Mouse (Mus musculus) testis, postnatal 14 days (tissue): ENCODE measurements around the gene Rab9.
"Not testable (repeated sequence)": the region's sequence is repeated elsewhere in the genome, so short reads cannot be mapped to it uniquely, and the experiment has no call there.

ENCODE experiments used
- DNase-seq: peaks from one replicate; pipeline ENCODE4 v3.0.0; 2021; ENCODE audit warnings: low spot score

The Rab9 gene

DNA sequence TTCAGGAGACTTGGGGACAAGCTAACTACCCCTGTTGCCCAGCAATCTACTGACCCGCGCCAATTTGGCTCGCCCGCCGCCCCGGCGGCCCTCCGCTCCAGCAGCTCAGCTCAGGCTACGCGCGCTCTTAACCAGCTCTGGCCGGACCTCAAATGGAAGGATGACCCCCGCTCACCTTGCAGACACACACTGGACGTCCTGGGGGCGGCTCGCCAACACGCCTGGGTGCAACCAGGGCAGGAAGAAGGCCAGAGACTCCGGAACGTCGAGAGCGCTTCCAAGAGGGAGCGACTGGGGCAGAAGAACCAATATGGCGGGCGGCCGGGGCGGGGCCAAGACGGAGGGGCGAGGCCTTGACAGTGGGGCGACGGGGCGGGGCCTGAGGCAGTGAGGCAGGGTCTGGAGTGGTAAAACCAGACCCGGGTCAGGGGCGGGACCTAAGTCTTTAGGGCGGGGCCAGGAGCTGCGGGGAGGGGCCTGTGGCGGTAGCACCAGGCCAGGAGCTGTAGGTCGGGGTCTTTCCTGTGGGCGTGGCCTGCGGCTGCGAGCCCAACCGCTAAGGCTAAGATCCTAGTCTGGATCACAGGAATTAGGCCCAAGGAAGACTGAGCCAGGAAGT lies at the start of gene Rab9:
Rab9 (minus strand) TSS at position 503 of the 619 bp plus-strand sequence.
- DNase-seq, result peak; percentile 96

DNA sequence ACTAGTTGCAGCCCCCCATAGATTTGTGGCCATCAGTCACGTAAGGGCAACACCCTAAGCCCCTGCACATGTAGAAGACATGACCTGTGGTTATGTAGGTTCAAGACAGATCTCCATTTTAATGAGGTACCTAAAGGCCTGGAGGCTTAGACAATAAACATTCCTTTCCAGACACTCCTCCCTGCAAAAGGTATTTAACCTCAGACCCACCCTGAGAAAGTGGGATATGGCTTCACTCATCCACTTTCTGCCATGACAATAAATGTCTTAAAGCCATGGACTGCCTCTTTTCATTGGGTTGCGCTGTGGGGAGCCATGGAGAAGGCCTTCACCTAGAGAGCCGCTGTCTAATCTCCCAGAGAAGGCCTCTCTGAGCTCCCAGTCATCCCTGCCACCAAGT lies 48.5 kb upstream of the Rab9 start:
- DNase-seq, result no peak

DNA sequence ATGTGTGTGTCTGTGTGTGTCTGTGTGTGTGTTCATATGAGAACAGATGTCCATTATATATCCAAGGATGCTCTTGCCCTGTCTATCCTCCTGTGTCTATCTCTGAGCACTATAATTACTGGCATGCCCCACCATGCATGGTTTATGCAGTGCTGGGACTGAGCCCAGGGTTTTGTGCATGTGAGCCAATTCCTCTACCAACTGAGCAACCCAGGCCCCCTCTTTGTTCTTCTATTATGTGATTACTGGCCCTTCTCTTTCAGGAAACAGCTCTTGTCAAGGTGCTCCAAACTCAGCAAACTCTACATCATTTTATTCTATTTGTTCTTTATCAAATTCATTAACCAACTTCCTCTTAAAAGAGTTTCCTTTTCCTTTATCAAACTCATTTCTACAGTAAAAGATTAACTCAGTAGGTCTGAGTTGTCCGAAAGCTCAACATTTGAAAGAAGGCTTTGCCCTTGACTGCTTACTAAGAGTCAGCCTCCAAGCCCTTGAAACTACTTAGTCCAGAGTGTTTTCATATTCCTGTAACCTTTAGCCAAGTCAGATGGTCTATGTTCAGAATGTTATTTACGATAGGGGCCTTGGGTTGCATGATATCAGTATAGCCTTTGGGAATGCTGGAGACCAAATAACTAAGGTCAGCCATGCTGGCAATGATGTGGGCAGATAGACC lies 46.1 kb upstream of the Rab9 start:
- DNase-seq, result no peak

GRCm38 (mm10) chrX:166520782-166521181 lies 41.1 kb upstream of the Rab9 start:
- no peak for DNase-seq

GRCm38 (mm10) chrX:166518345-166518744 lies 38.7 kb upstream of the Rab9 start, which contains the start of gene Tceanc:
Gene Tceanc (minus strand): TSS chrX:166518567.
- no peak for DNase-seq

DNA sequence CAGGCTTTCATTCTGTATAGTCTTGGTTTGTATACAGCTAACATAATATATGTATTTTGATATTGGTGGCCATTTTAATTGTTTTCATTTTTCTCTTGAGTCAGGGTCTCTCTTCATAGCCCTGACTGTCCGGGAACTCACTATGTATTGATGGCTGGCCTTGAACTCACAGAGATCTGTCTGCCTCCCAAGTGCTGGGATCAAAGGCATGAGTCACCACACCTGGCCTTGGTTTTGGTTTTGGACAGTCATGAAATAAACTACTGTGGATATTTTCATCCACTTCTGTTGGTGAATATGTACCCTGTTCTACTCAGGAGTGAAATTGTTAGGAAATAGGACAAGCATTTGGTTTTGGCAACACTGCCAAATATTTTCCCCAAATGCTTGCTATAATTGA lies 37.0 kb upstream of the Rab9 start:
- DNase-seq, result no peak

DNA sequence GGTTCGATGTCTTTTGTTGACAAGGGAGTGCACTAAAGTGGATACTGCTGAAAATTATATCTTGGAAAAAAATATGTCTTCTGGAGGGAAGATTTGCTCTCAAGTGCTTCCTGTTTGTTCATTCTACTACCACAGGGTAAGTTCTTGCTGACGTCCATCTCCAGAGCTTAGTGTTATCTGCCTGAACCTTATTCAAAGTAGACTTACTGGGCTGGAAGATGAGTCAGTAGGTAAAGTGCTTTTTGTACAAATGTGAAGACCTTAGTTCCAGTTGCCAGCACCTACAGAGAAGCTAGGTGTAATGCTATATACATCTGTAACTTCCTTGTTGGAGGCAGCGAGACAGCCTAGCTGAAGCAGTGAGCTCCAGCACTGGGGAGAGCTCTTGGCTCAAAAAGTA lies 36.3 kb upstream of the Rab9 start:
- DNase-seq, result no peak

DNA sequence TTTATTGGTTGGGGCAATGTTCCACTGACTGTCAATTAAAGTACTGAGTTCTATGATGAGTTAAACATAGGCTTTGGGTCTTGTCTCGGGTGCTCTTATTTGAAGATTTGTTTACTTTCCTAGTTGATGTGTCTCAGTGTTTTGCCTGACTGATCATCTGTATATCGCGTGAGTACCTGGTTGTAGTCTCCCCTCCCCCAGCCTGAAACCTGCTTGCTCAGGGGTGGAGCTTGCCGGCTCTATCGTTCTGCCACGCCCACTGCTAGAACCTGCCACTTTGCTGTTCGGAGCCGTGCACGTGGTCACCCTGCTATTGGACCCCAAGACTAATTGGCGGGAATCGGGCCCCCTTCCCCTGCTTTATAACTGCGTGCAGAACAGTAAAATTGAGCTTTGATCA lies 34.4 kb upstream of the Rab9 start:
- DNase-seq, result not testable (repeated sequence)

DNA sequence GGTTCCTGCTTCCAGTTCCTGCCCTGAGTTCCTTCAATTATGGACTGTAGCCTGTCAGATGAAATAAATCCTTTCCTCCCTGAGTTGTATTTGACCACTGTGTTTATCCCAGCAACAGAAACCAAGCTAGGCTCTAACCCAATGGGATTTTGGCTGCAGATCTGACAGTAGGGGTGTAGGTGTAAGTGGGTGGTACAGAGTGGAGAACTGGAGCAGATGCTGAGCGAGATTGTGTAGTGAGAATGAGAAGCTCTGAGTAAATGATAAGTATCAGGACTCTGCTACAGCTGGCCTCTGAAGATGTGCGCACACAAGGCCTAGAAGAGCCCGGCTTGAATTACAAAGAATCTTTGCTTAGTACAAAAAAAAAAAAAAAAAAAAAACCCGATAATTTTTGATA lies 32.4 kb upstream of the Rab9 start:
- DNase-seq, result no peak

DNA sequence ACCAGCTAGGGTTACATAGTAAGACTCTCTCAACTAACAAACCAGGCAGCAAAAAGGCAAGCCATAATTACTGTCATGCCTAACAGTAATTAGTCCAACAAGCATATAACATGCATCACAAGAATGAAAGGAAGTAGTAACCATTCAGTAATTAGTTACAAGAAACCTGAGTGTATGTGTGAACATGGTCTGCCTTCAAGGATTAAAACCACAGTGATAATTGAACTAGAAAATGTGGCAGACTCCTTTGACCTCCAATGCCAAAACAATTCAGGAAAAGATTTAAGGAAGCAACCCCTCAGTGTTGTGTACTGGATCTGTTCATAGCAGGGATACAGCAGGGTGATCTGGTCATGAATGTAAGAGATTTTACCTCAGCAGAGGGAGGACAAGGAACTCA lies 31.4 kb upstream of the Rab9 start:
- no peak for DNase-seq

DNA sequence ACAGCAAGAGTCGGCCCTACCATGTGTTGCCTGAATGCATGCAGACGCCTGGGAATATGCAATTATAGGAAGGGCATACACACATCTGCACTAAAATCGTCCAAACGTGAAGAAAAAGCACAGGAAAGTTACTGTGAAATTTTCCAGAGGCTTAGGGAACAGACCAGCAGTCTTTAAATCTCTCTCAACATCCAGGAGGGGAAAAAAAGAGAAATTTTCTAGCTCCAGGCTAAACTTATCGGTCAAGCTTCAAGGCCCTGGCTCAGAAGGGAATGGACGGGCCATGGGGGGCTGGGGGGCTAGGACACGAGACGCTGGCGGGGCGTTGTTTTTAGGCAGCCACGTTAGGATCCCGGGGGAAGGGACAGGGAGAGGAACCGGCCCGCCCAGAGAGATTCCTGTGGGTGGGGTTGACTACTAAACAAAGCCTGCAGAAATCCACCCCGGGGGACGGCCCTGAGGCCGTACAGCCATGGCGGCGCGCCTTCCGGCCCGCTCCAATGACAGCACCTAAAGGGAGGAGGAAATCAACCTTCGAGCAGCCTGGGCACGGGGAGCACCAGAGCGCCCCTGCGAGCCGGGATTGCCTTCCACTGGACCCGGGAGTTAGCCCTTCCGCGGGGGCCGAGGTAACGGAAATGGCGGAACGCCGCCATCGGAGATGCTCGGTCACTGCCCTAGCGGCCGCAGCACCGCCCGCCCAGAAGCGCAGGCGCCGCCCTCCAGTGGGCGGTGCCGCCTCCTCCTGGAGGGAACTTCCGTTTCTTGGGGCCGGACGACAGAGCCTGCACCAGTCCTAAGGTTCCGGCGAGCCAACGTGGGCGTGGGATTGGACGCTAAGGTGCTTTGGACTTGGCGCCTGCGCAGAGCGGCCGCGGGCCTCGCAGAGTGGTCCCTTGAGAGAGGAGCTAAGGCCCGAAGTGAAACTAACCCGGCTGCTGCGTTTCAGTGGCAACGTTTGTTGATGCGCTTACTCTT lies 30.4 kb upstream of the Rab9 start:
- peak; percentile 94 for DNase-seq

- DNase-seq, result no peak
Measured at GRCm38 (mm10) chrX:166504421-166504820, 24.8 kb upstream of the Rab9 start.

DNA sequence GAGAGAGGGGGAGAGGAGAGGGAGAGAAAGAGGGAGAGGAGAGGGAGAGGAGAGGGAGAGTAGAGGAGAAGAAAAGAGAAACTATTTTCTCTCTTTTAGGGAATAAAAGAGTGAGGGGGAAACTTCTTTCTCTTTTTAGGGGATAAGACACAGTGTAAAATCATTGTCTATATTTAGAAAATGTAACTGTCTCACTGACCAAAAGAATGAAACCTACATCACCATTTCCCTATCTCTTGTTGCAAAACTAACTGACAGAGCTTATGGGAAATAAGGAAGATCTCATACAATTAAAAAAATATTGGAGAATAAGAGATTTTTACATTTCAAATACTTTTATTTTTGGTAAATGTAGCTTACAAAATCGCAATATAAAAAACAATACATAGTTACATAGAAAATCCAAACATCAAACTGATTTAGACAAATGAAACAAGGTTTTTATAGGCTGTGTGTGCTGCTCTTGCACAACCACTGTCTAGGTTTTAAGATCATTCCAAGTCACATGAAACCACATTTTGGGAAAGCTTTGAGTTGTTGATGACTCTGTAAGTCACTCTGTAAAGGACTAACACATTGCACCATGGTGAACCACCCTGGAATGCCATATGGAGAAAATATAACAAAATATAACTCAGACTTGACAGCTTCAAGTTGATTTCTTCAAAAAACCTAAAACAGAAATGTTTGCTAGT lies 20.0 kb upstream of the Rab9 start:
- no peak for DNase-seq

DNA sequence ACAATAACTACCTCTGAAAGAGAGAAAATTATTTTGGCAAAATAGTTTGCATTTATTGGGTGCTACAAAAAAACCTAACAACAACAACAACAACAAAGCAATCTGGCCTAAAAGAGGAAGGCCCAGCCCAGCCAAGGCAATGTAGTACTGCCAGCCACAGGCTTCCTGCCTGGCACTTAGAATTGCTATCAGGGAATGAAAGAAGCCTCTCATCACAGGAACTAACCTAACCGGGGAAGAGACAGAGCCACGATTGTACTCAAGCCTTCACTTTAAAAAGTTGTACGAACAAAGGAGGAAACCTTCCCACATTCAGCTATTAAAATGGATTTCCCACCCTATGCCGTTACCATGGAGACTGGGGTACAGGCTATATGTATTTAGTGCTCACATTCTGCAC lies 18.1 kb upstream of the Rab9 start:
- no peak for DNase-seq

DNA sequence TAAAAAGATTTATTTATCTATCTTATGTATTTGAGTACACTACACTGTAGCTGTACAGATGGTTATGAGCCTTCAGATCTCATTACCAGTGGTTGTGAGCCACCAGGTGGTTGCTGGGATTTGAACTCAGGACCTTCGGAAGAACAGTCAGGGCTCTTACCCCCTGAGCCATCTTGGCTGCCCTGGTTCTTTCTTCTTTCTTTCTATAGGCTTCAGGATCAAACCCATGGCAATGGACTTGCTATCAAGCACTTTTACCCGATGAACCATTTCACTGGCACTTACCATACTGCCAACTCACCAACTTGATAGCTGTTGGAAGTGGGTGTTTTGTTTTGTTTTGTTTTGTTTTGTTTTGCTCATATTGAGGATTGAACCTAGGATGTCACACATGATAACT lies 15.4 kb upstream of the Rab9 start:
- no peak for DNase-seq

- peak; percentile 8 for DNase-seq
Measured at GRCm38 (mm10) chrX:166478631-166479364, 869 bp downstream of the Rab9 start.

DNA sequence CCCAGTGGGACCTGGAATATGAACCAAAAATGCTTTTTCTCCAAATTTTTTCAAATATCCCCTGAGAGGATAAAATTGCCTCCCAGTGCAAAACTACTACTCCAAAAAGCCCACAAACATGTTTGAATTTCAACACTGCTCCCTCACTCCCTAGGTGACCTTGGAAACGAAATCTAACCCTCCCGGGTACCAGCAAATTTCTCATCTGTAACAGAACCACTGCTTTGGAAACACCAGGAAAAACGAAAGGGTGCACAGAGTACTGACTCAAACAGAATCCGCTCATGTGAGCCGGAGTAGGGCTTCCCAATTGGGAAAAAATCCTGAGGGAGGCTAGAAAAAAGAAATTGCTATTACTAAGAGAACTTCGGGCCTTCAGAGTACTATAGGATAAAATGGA lies 2.3 kb downstream of the Rab9 start:
- no peak for DNase-seq

GRCm38 (mm10) chrX:166472612-166473011 lies 7.1 kb downstream of the Rab9 start:
- DNase-seq, result no peak

- no peak for DNase-seq
Measured at GRCm38 (mm10) chrX:166468321-166468720, 11.3 kb downstream of the Rab9 start.

DNA sequence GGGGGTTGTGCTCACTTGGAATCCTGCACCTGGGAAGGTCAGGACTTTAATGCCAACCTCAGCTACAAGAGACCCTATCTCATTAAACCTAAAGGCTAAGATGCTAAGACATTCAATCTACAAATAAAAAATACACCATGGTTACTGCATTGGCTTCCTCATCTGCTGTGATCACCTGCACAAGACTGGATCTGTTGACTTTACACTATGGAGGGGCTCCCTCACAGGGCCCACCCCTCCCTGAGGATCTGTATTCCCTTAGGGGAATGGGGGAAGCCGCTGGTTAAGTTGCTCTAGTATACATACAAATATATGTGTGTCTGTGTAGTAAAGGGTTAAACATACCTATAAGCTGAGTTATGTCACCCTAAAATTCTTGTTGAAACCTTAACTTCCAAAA lies 24.1 kb downstream of the Rab9 start:
- no peak for DNase-seq

GRCm38 (mm10) chrX:166454331-166454730 lies 25.3 kb downstream of the Rab9 start:
- no peak for DNase-seq
